Mouse (Mus musculus): Measurements from ENCODE around the gene Eif3l.

Gene Eif3l

DNA sequence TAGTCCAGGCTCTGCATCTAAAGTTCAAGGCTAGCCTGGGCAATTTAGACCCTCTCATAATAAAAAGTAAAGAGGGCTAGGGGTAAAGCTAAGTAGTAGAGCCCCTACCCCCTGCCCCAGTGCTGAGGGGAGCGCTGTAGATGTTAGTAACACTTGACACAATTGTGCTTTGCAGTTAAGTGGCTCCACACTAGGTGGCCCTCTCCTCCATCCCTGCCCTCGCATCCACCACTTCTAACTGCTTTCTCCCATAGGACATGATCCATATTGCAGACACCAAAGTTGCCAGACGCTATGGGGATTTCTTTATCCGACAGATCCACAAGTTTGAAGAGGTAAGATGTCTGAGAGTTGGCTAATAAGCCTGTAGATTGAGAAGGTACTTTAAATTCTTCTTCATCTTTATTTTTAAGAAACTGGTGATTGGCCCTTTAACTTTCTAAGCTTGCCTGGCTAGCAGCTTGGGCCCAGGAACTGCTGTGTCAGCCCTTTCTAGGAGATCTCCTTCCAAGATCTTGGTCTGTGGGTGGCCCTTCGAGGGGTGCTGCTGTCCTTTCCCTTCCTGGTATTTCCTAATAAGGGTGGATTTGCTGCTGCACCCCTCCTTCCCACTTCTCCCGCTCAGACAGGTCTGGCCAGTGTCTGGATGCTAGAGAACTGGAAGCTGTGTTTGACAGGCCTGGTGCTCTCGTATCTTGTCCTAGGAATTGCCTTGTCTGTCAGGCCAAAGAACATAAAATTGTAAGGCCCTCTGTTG, 18.3 kb downstream of the Eif3l start:
- peak; percentile 75 for DNase-seq

GRCm38 (mm10) chr15:79095483-79095882, 20.5 kb downstream of the Eif3l start:
- DNase-seq, result no peak

- peak; percentile 71 for DNase-seq
These were observed 21.6 kb downstream of the Eif3l start for GRCm38 (mm10) chr15:79096556-79096955.

- DNase-seq, result no peak
These were observed 22.2 kb downstream of the Eif3l start for GRCm38 (mm10) chr15:79097135-79097534.

- peak; percentile 81 for DNase-seq
These were observed 22.6 kb downstream of the Eif3l start for GRCm38 (mm10) chr15:79097611-79098025.

DNA sequence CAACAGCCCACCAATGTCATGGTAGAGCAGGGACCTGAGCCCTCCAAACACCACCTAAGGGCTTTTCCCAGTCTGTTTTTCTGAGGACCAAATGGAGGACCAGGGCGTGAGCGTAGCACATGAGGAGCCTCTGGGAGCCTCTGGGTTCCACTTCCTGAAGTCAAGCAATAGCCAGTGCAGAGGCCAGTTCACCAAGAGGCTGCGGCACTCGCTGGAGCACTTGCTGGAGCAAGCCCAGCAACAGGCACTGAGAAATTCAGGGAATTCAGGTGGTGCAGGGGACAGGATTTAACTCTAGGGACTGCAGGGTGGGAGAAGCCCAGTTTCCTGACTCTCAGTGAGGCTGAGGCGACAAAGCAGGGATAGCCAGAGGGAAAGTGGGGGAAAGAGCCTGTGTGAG, 23.2 kb downstream of the Eif3l start:
- DNase-seq, result peak; percentile 46

DNA sequence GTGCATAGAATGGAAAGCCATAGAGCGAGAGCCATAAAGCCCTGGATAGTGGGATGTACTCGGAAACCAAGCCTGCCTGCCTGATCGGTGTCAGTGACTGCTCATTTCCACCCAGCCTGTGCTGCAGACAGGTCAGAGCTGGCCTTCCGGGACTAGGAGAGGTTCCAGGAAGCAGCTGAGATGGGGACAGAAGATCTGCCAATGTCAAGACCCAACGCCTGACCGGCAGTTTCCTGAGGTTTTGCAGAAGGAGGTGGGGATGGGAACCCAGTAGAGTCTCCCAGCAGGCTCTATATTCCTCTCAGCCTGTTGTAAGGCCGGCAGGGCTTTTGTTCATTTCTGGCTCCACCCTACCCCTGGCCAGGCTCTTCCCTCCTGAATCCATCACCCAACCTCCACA, 23.9 kb downstream of the Eif3l start:
- DNase-seq, result peak; percentile 77

DNA sequence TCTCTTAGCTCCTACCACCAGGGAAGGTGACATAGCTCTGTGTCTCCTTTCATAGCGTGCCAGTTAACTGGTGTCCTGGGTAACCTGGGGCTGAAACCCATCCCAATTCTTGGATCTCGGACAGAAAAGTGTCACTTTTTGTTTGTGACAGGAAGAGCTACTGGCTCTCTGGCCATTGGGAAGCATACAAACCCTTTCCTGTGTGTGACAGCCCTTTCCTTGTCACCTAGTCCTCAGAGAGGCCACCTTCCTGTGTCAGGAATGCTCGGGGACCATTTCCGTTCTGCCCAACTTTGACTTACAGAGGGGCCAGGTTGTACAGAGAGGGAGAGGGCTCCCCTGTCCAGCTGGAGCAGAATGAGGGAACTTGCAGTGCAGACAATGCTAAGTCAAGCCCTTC, 24.5 kb downstream of the Eif3l start:
- peak; percentile 46 for DNase-seq

GRCm38 (mm10) chr15:79100391-79100790, 25.4 kb downstream of the Eif3l start:
- DNase-seq, result no peak

GRCm38 (mm10) chr15:79101531-79101930, 26.6 kb downstream of the Eif3l start:
- DNase-seq, result no peak

DNA sequence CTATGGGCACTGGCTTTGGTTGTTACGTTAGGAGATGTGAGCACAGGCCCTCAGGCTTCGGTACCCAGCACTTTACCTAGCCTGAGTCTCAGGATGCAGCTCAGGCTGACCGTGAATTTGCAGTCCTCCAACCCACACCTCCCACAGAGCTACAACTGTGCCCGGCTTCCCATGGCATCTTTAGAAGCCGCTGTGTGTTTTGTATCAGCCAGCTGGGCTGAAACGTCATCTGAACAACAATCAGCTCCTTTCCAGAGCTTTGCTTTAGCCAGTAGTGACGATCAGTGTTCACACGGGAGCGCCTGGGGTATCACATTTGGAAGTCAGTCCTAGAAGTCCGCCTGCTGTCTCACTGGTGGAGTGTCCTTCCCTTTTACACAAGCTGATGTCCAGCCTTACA, 28.3 kb downstream of the Eif3l start:
- no peak for DNase-seq

DNA sequence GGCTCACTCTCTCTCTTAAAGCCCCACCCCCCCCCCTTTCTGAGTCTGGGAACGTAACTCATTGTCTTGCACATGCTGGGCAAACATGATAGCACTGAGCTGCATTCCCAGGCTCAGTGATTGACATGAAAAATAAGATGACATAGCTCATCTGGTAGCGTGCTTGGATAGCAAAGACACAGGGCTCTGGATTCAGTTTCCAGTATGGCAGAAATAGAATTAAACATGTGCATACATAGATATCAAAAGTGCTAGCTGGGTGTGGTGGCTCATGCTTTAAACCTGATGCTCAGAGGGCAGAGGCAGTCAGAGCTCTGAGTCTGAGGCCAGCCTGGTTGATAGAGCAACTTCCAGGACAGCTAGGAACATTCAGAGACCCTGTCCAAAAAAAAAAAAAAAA, 30.8 kb downstream of the Eif3l start:
- no peak for DNase-seq

- DNase-seq, result no peak
These were observed 33.0 kb downstream of the Eif3l start for GRCm38 (mm10) chr15:79107966-79108365.

DNA sequence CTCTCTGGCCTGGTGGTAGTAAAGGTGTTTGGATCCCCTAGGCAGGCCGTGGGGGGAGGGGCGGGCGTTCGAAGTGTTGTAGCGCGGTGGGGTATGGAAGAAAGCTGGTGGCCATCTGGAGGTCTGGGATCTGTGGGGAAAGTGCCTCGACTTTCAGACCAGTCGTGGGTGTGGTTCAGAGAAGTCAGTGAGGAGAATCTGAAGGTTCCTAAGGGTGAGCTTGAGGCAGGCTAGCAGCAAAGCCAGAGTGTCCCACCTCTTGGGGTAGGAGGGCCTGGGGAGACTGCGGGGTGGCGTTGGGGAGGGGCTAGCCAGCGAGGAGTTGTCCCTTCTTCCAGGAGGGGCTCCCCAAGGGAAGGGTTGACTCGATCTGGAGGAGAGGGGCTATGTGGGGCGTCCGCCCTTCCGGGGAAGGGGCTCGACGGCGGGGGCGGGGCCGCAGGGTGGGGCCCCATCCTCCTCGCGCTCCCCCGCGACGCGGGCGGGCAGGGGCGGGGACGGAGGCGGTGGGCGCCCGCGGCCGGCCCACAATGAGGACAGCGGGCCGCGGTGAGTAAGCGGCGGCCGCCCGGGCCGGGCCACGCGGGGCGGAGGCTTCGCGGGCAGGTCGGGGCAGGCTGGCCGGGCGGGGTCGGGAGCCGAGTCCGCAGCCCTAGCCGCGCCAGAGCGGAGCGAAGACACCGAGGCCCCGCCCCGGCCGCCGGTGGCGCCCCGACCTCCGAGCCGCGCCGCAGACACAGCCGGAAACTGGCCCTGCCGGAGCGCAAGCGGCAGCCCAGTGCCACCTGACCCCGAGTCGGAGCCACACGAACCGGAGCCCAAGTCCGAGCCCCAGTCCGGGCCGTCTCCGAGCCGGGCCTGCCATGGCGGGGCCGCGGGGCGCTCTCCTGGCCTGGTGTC, 33.7 kb downstream of the Eif3l start, which contains the start of gene Micall1:
Gene Micall1 (plus strand): TSS at position 478 of the 900 bp plus-strand sequence.
- DNase-seq, result peak; percentile 84

DNA sequence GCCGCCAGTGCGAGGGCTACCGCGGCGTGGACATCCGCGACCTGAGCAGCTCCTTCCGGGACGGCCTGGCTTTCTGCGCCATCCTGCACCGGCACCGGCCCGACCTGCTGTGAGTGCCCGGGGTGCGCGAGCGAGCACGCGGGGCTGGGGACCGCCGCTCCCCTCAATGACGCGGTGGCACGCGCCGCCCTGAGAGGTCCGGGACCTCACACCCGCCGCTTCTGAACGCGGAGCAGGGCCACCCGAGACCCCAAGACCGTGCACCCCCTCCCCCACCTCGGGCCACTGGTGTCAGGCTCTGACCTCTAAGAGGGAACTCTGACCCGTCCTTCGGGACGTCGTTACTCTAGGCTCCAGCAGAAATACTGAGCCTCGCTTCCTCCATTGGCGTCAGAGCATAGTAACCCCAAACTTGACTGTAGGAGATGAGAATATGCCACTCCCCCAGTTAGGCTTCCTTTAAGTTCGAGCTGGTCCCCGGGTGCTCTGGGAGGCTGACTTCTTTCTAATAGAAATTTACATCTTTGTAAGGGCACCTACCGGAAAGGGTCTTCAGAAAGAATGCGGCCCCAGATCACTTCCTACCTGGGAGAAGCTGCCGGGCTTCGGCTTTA, 34.4 kb downstream of the Eif3l start:
- DNase-seq, result no peak

- no peak for DNase-seq
These were observed 35.1 kb downstream of the Eif3l start for GRCm38 (mm10) chr15:79110031-79110430.

- no peak for DNase-seq
These were observed 35.5 kb downstream of the Eif3l start for GRCm38 (mm10) chr15:79110528-79110927.

- peak; percentile 63 for DNase-seq
These were observed 36.8 kb downstream of the Eif3l start for GRCm38 (mm10) chr15:79111774-79112173.

DNA sequence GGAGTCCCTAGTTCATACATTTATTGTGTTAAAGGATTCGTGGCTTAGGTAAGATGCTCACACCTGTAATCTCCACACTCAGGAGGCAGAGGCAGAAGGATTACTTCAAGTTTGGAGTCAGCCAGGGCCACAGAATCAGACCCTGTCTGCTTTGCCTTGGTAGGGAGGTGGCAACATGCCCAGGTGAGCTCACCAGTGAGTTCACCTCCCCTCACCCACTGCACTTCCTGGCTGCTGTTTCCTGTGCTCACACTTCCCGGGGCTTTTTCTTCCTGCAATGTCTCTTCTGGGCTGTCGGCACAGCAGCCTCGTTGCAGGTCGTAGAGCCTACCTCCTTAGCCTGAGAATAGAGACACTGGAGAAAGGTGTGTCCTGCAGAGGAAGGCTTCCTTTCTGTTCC, 40.3 kb downstream of the Eif3l start:
- DNase-seq, result peak; percentile 66

GRCm38 (mm10) chr15:79119491-79119890, 44.5 kb downstream of the Eif3l start:
- DNase-seq, result no peak

- DNase-seq, result no peak
These were observed 47.1 kb downstream of the Eif3l start for GRCm38 (mm10) chr15:79122119-79122518.

DNA sequence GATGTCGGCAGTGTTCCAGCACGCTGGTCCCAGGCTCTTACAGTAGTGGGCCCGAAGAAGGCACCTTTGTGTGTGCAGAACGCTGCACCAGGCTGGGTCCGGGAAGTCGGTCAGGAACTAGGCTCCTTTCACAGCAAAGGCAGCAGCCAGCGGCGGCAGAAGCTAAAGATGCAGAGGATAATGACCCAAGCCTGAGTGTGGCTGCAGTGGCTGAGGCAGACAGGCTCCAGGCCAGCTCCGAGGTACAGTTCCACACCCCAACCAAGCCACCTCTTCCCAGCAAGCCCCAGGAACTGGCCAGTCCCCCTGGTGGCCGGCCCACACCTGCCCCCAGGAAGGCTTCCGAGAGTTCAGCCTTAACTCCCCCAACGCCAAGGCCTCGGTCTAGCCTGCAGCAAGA, 47.6 kb downstream of the Eif3l start:
- DNase-seq, result no peak

DNA sequence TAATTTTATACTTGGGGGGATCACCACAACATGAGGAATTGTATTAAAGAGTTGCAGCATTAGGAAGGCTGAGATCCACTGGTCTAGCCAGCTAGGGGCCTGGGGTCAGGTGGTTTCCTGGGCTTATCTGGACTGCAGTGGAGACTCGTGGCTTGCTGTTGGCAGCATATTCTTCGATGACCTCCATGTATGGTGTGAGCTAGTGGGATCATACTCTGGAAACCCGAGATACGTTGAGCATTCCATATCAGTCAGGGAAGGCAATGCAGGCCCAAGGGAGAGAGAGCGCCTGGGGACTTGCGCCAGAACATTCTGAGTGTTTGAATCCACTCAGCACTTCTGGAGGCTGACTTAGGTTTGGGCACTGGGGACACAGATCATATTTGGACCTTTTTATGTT, 48.8 kb downstream of the Eif3l start:
- no peak for DNase-seq
